In genomic region chr5:66512519-66512918, GRCm38 (mm10) we compare ENCODE assay signal across 29 mouse cellular contexts.
"Had no signal": no experiment of that assay in that cellular context is flagged by ENCODE, and none has a peak within 500 bp of the region (broad histone marks: within the 10 kb centered on the region; RNA-seq: fewer than 3 reads in every experiment).

No protein-coding gene starts in this region.

- H3K9me3 ChIP-seq: limb, embryonic 10.5 days; limb, embryonic 12.5 days; limb, embryonic 13.5 days; limb, embryonic 15.5 days; liver, embryonic 12.5 days; liver, embryonic 13.5 days; liver, embryonic 15.5 days; lung, embryonic 15.5 days; megakaryocyte, embryonic 14.5 days; midbrain, embryonic 10.5 days; midbrain, embryonic 12.5 days; midbrain, embryonic 13.5 days; midbrain, embryonic 15.5 days; neural tube, embryonic 12.5 days; neural tube, embryonic 13.5 days had no signal

- H3K36me3 ChIP-seq: limb, embryonic 10.5 days; limb, embryonic 12.5 days; limb, embryonic 13.5 days; limb, embryonic 15.5 days; liver, embryonic 12.5 days; liver, embryonic 13.5 days; liver, embryonic 15.5 days; lung, embryonic 15.5 days; midbrain, embryonic 10.5 days; midbrain, embryonic 12.5 days; midbrain, embryonic 13.5 days; midbrain, embryonic 15.5 days; neural tube, embryonic 12.5 days; neural tube, embryonic 13.5 days had no signal

- H3K4me1 ChIP-seq: liver, embryonic 12.5 days; liver, embryonic 13.5 days; megakaryocyte, embryonic 14.5 days; midbrain, embryonic 10.5 days; midbrain, embryonic 12.5 days; midbrain, embryonic 13.5 days; midbrain, embryonic 15.5 days; neural tube, embryonic 12.5 days had no signal

- H3K4me3 ChIP-seq: limb, embryonic 10.5 days; limb, embryonic 12.5 days; limb, embryonic 13.5 days; limb, embryonic 15.5 days; liver, embryonic 12.5 days; liver, embryonic 13.5 days; liver, embryonic 15.5 days; lung, embryonic 15.5 days; megakaryocyte, embryonic 14.5 days; midbrain, embryonic 10.5 days; midbrain, embryonic 12.5 days; midbrain, embryonic 13.5 days; midbrain, embryonic 15.5 days; myocyte; neural tube, embryonic 12.5 days; neural tube, embryonic 13.5 days had no signal

- DNase-seq: left cerebral cortex, postnatal 4 days; liver; liver, embryonic 13.5 days; liver, postnatal 0 days; lung, adult 18-20 months; lung, adult 2 months; lung, embryonic 14.5 days; lung, postnatal 10 days; lung, postnatal 14 days; lung, postnatal 36 days; lung, postnatal 4 days; midbrain, embryonic 14.5 days had no signal

- H3K27ac ChIP-seq: limb, embryonic 10.5 days; limb, embryonic 12.5 days; limb, embryonic 13.5 days; limb, embryonic 15.5 days; liver, embryonic 12.5 days; liver, embryonic 13.5 days; liver, embryonic 14.5 days; liver, embryonic 15.5 days; lung, embryonic 15.5 days; macrophage; midbrain, embryonic 10.5 days; midbrain, embryonic 12.5 days; midbrain, embryonic 13.5 days; midbrain, embryonic 15.5 days; neural tube, embryonic 12.5 days; neural tube, embryonic 13.5 days had no signal

- H3K9ac ChIP-seq: limb, embryonic 12.5 days; limb, embryonic 13.5 days; limb, embryonic 15.5 days; liver, embryonic 12.5 days; liver, embryonic 13.5 days; liver, embryonic 14.5 days; liver, embryonic 15.5 days; liver, postnatal 0 days; lung, embryonic 14.5 days; lung, embryonic 15.5 days; midbrain, embryonic 12.5 days; midbrain, embryonic 13.5 days; midbrain, embryonic 15.5 days; neural tube, embryonic 12.5 days; neural tube, embryonic 13.5 days had no signal

- H3K27me3 ChIP-seq: limb, embryonic 12.5 days; limb, embryonic 13.5 days; limb, embryonic 15.5 days; liver, embryonic 12.5 days; liver, embryonic 13.5 days; liver, embryonic 15.5 days; lung, embryonic 15.5 days; midbrain, embryonic 12.5 days; midbrain, embryonic 13.5 days; midbrain, embryonic 15.5 days; neural tube, embryonic 12.5 days; neural tube, embryonic 13.5 days had no signal
